Mouse (Mus musculus): ENCODE measurements around the gene Peak1.

- no peak for TF ChIP-seq SMC3 (IDR thresholded peaks at IDR 0.05; ENCODE audit: low read depth, low read length)
- no peak for TF ChIP-seq ZKSCAN1 (IDR thresholded peaks at IDR 0.05; ENCODE audit: borderline replicate concordance, low read depth, low read length)
- TF ChIP-seq ELF1 (IDR thresholded peaks at IDR 0.05; ENCODE audit: low read depth, low read length): no peak
- no peak for TF ChIP-seq CTCF (conservative IDR thresholded peaks at IDR 0.05 in 1 of 2, IDR thresholded peaks at IDR 0.05 in 1 of 2; ENCODE audit: low read depth in 2 of 2, low read length in 2 of 2)
- no peak for TF ChIP-seq ZNF384 (IDR thresholded peaks at IDR 0.05; ENCODE audit: low read depth, low read length)
- no peak for TF ChIP-seq ZMIZ1 (IDR thresholded peaks at IDR 0.05; ENCODE audit: low read depth, low read length)
- no peak for TF ChIP-seq NRF1 (IDR thresholded peaks at IDR 0.05; ENCODE audit: low read depth, low read length)
- no peak for TF ChIP-seq JUND (conservative IDR thresholded peaks at IDR 0.05; ENCODE audit: low read depth, low read length)
- TF ChIP-seq EP300 (IDR thresholded peaks at IDR 0.05; ENCODE audit: low read length): 0 out of 2 replicates have a peak, but pooled peaks have one; percentile 9
- TF ChIP-seq HCFC1 (IDR thresholded peaks at IDR 0.05; ENCODE audit: low read depth, low read length): no peak
- no peak for TF ChIP-seq RCOR1 (conservative IDR thresholded peaks at IDR 0.05; ENCODE audit: low read depth, low read length)
- TF ChIP-seq MAX (IDR thresholded peaks at IDR 0.05; ENCODE audit: low read length): no peak
- 0 out of 2 replicates have a peak, but pooled peaks have one; percentile 5 for TF ChIP-seq POLR2A (IDR thresholded peaks at IDR 0.05; ENCODE audit: low read depth, low read length)
- no peak for TF ChIP-seq NELFE (IDR thresholded peaks at IDR 0.05; ENCODE audit: low read depth, low read length)
These were observed 4.1 kb upstream of the Peak1 start for GRCm38 (mm10) chr9:56421991-56422390.

Measured in CH12.LX (cell line).